ENCODE assay signal across 10 mouse cellular contexts in the genomic region with DNA sequence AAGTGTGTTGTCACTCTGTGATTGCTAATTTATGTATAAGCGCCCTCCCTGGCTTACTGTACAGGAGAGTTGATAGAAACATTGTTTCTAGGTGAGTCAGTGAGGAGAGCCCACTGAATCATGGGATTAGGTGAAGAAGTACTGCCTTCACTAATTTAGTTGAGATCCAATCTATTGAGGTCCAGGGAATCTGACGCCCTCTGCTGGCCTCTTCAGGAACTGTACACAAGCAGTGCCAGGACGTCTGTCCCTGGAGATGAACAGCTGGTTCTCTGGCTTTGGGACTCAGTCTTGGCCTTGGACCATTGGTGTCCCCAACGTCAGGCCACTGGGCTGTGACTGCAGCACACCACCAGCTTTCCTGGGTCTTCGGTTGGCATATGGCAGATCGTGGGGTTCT. TPM values are rescaled to one million over a fixed set of nuclear protein-coding genes. Genes with fewer than 3 reads are reported as not detected.
DNase-seq lines count a peak whose midpoint lies in the region; TF ChIP-seq lines count a peak whose summit lies in the region.
"Had no signal": no experiment of that assay in that cellular context is flagged by ENCODE, and none has a peak within 500 bp of the region (broad histone marks: within the 10 kb centered on the region; RNA-seq: fewer than 3 reads in every experiment).

No protein-coding gene starts in this region.

- peak; percentile 54 for DNase-seq in gastrocnemius, adult 2 months
- DNase-seq in gastrocnemius, postnatal 36 days, result no peak
- DNase-seq in thymus, adult 2 months, result peak; percentile 39
- no peak for DNase-seq in thymus, postnatal 10 days (ENCODE audit: low spot score in 2 of 2)
- DNase-seq in induced T-regulatory cell, adult 2 months (ENCODE audit: low read depth), result peak; percentile 66
- peak; percentile 58 for DNase-seq in testis, postnatal 14 days (ENCODE audit: low spot score)
- DNase-seq in forebrain, embryonic 10.5 days (ENCODE audit: extremely low spot score, low spot score), result no peak
- DNase-seq in cerebellum, adult 18-20 months, result no peak

- peak; percentile 58 for TF ChIP-seq CTCF in gastrocnemius, adult 2 months (IDR thresholded peaks at IDR 0.05)
- TF ChIP-seq CTCF in thymus, adult 2 months (IDR thresholded peaks at IDR 0.05; ENCODE audit: borderline replicate concordance, control insufficient read depth, extremely low read depth, insufficient read depth, low read length, poor library complexity), result no peak

- no peak for TF ChIP-seq POLR2A in thymus, adult 2 months (IDR thresholded peaks at IDR 0.05; ENCODE audit: control insufficient read depth, extremely low read depth, insufficient read depth, low read length, poor library complexity)

- H3K36me3 ChIP-seq in thymus, adult 2 months (ENCODE audit: control insufficient read depth, insufficient read depth, low read length), result no peaks in the 10 kb centered on the region
- H3K36me3 ChIP-seq in forebrain, embryonic 10.5 days (replicated peaks), result no peaks in the 10 kb centered on the region
- H3K36me3 ChIP-seq: hindbrain, embryonic 15.5 days had no signal

- no peaks in the 10 kb centered on the region for H3K9me3 ChIP-seq in forebrain, embryonic 10.5 days
- H3K9me3 ChIP-seq: hindbrain, embryonic 15.5 days; megakaryocyte, embryonic 14.5 days had no signal

- no peak overlapping the region for H3K4me3 ChIP-seq in gastrocnemius, adult 2 months
- no peak overlapping the region for H3K4me3 ChIP-seq in thymus, adult 2 months (ENCODE audit: control insufficient read depth, insufficient read depth, low read length)
- no peak overlapping the region for H3K4me3 ChIP-seq in forebrain, embryonic 10.5 days
- H3K4me3 ChIP-seq: hindbrain, embryonic 15.5 days; megakaryocyte, embryonic 14.5 days had no signal

- intact Hi-C loops in gastrocnemius, adult 2 months (cut with DNase I), result no loop called here
- intact Hi-C loops in gastrocnemius, postnatal 36 days (cut with DNase I), result no loop called here

- H3K4me1 ChIP-seq in thymus, adult 2 months (replicated peaks; ENCODE audit: control insufficient read depth, insufficient read depth, low read length), result peaks cover 32% of the 10 kb centered on the region
- H3K4me1 ChIP-seq in forebrain, embryonic 10.5 days, result peaks cover 28% of the 10 kb centered on the region

- H3K27me3 ChIP-seq in thymus, adult 2 months (ENCODE audit: control insufficient read depth, insufficient read depth, low read length), result no peaks in the 10 kb centered on the region
- no peaks in the 10 kb centered on the region for H3K27me3 ChIP-seq in forebrain, embryonic 10.5 days (ENCODE audit: poor library complexity, severe bottlenecking)
- H3K27me3 ChIP-seq: hindbrain, embryonic 15.5 days; megakaryocyte, embryonic 14.5 days had no signal

- no peak overlapping the region for H3K27ac ChIP-seq in gastrocnemius, adult 2 months
- H3K27ac ChIP-seq in thymus, adult 2 months (ENCODE audit: control insufficient read depth, insufficient read depth, low read length), result no peak overlapping the region
- H3K27ac ChIP-seq in forebrain, embryonic 10.5 days, result no peak overlapping the region
- H3K27ac ChIP-seq: hindbrain, embryonic 15.5 days had no signal

- 89% methylated on average over 6 of the region's 6 CpGs for WGBS in thymus, adult 2 months
- WGBS in forebrain, embryonic 10.5 days, result 66% methylated on average over 6 of the region's 6 CpGs

RNA-seq across cellular contexts. Expression of gene Alox5ap, which starts 2.7 kb away (rescaled TPM):
- total RNA-seq in gastrocnemius, adult 2 months (2021), result 1 to 10 TPM; 4.1 to 5.1 TPM
- 1 to 10 TPM; 5.0 to 6.5 TPM for total RNA-seq in gastrocnemius, postnatal 36 days (2021)
- polyA plus RNA-seq in thymus, adult 2 months (2012; rRNA removed), result 31.6 and 50.1 TPM in 2 replicates
- polyA plus RNA-seq in forebrain, embryonic 10.5 days (2016; fragmentation: Nextera tagmentation; extraction: Ambion mirVana), result 2.6 and 3.9 TPM in 2 replicates

Comparison
In these comparisons a context has a peak if more than half of its experiments do, and no peak if none do; other contexts are left out.
1. DNase-seq: peak in gastrocnemius, adult 2 months (single experiment), thymus, adult 2 months (single experiment), induced T-regulatory cell, adult 2 months (single experiment) and testis, postnatal 14 days (single experiment); none in gastrocnemius, postnatal 36 days (0 of 2), thymus, postnatal 10 days (0 of 2), forebrain, embryonic 10.5 days (single experiment) and cerebellum, adult 18-20 months (0 of 2).